Mouse (Mus musculus) bone marrow, adult 2 months (tissue): ENCODE results near the gene Lypd6b.

Source experiments
- CTCF ChIP-seq: fragments of 200-500 bp; IDR thresholded peaks from 2 replicates; pipeline ENCODE4 v1.5.1; 2011; ENCODE audit warnings: low read length, control low read depth; ENCODE audit not compliant: control insufficient read depth, insufficient read depth
- POLR2A ChIP-seq: fragments of 200-500 bp; IDR thresholded peaks from 2 replicates; pipeline ENCODE4 v1.6.1; 2011; ENCODE audit warnings: low read depth, mild to moderate bottlenecking, control low read depth, low read length, borderline replicate concordance; ENCODE audit not compliant: control insufficient read depth

- TF ChIP-seq POLR2A (no peak), CTCF (no peak)
These were observed 82.5 kb downstream of the Lypd6b start for GRCm38 (mm10) chr2:49869782-49870514.
